Mouse (Mus musculus) hindbrain, embryonic 11.5 days (tissue): ENCODE data around the gene Higd1a. TPM values are rescaled to one million over a fixed set of nuclear protein-coding genes. Genes with fewer than 3 reads are reported as not detected.
A peak's percentile ranks its signal among the peaks of the same experiment; 100 is the strongest.

ENCODE experiments used
- ATAC-seq: fragments of 200-750 bp; cut with Nextera tagmentation; 2 replicates; pipeline ENCODE4 v1.8.0; 2017; ENCODE audit warnings: mild to moderate bottlenecking, moderate TSS enrichment, moderate library complexity; ENCODE audit not compliant: low FRiP score
- DNase-seq: peaks from one replicate; pipeline ENCODE4 v3.0.0-alpha.2; 2015; ENCODE audit warnings: low spot score
- H3K27ac ChIP-seq: fragments of 300-500 bp; sonication (generic); 2 replicates; pipeline ENCODE4 v1.5.1; 2014; ENCODE audit warnings: mild to moderate bottlenecking, low read depth, low read length
- H3K27me3 ChIP-seq: fragments of 300-500 bp; sonication (generic); 2 replicates; pipeline ENCODE4 v1.6.1; 2014; ENCODE audit warnings: mild to moderate bottlenecking, low read length, moderate library complexity, mixed read lengths; ENCODE audit not compliant: control insufficient read depth, insufficient read depth
- H3K36me3 ChIP-seq: fragments of 300-500 bp; sonication (generic); 2 replicates; pipeline ENCODE4 v1.6.1; 2014; ENCODE audit warnings: mild to moderate bottlenecking, low read length, moderate library complexity, mixed read lengths; ENCODE audit not compliant: control insufficient read depth, insufficient read depth
- H3K4me1 ChIP-seq: fragments of 300-500 bp; sonication (generic); replicated peaks from 2 replicates; pipeline ENCODE4 v1.6.1; 2014; ENCODE audit warnings: low read length, mixed read lengths; ENCODE audit not compliant: control insufficient read depth, insufficient read depth
- H3K4me2 ChIP-seq: fragments of 300-500 bp; sonication (generic); replicated peaks from 2 replicates; pipeline ENCODE4 v1.6.1; 2014; ENCODE audit warnings: mild to moderate bottlenecking, low read depth, low read length
- H3K4me3 ChIP-seq: fragments of 300-500 bp; sonication (generic); 2 replicates; pipeline ENCODE4 v1.5.1; 2014; ENCODE audit warnings: low read depth, low read length
- H3K9ac ChIP-seq: fragments of 300-500 bp; sonication (generic); 2 replicates; pipeline ENCODE4 v1.6.1; 2014; ENCODE audit warnings: low read depth, low read length
- H3K9me3 ChIP-seq: fragments of 300-500 bp; sonication (generic); 2 replicates; pipeline ENCODE4 v1.6.1; 2016; ENCODE audit warnings: low read length; ENCODE audit not compliant: control insufficient read depth
- WGBS: fragments of 180-500 bp; shearing (Covaris S2); extraction: QIAGEN DNeasy Blood & Tissue Kit; methylation state at CpG from one replicate; pipeline ENCODE4 v1.1.7; 2014; 5-methylcytosine and 5-hydroxymethylcytosine counted together
- polyA plus RNA-seq: library from polyadenylated mRNA; unstranded; fragments of >200 nt; fragmentation: Nextera tagmentation; extraction: Ambion mirVana; gene quantifications from 2 replicates; pipeline ENCODE4 v1.2.1, GENCODE M21; 2014

The Higd1a gene
- 149 and 158 TPM in 2 replicates for polyA plus RNA-seq

- ATAC-seq: 0 out of 2 replicates have a peak, but pooled peaks have one; percentile 0
- Histone ChIP-seq H3K9ac (peak within 1 kb of the TSS; percentile 84), H3K9me3 (no peaks in the 10 kb centered on the region), H3K27me3 (no peaks in the 10 kb centered on the region), H3K4me1 (0 out of 2 replicates have a peak, but pooled peaks cover 2% of the 10 kb centered on the region), H3K27ac (peak within 1 kb of the TSS; percentile 92), H3K36me3 (no peaks in the 10 kb centered on the region), H3K4me2 (peak within 1 kb of the TSS; percentile 61), H3K4me3 (peak within 1 kb of the TSS; percentile 82)
- no peak for DNase-seq
- 18% methylated on average over 6 of the region's 6 CpGs for WGBS
Observed at GRCm38 (mm10) chr9:121858153-121858488, at the start of gene Higd1a. Gene Higd1a (minus strand): TSS chr9:121858362.

- ATAC-seq (no peak), DNase-seq (no peak)
- H3K27ac ChIP-seq: no peak overlapping the region
- no peak overlapping the region for H3K4me2 ChIP-seq
- no peaks in the 10 kb centered on the region for H3K27me3 ChIP-seq
- no peak overlapping the region for H3K9ac ChIP-seq
- no peaks in the 10 kb centered on the region for H3K4me1 ChIP-seq
- H3K36me3 ChIP-seq: no peaks in the 10 kb centered on the region
- WGBS: 72% methylated on average over 10 of the region's 10 CpGs
- H3K4me3 ChIP-seq: no peak overlapping the region
- H3K9me3 ChIP-seq: no peaks in the 10 kb centered on the region
Observed at GRCm38 (mm10) chr9:121907356-121908070, 49.4 kb upstream of the Higd1a start.

GRCm38 (mm10) chr9:121906456-121906855 lies 48.3 kb upstream of the Higd1a start:
- 93% methylated on average over 5 of the region's 5 CpGs for WGBS
- no peaks in the 10 kb centered on the region for H3K36me3 ChIP-seq
- ATAC-seq: no peak

GRCm38 (mm10) chr9:121905556-121906185 lies 47.5 kb upstream of the Higd1a start:
- no peak overlapping the region for H3K4me2 ChIP-seq
- 87% methylated on average over 4 of the region's 4 CpGs for WGBS
- no peaks in the 10 kb centered on the region for H3K36me3 ChIP-seq
- H3K4me1 ChIP-seq: no peaks in the 10 kb centered on the region
- H3K27ac ChIP-seq: no peak overlapping the region
- H3K27me3 ChIP-seq: no peaks in the 10 kb centered on the region
- no peak overlapping the region for H3K4me3 ChIP-seq
- DNase-seq (no peak), ATAC-seq (no peak)
- no peaks in the 10 kb centered on the region for H3K9me3 ChIP-seq
- no peak overlapping the region for H3K9ac ChIP-seq

More at GRCm38 (mm10) chr9:121906456-121906855, 48.3 kb upstream of the Higd1a start:
- Histone ChIP-seq H3K4me3 (no peak overlapping the region), H3K27ac (no peak overlapping the region), H3K27me3 (no peaks in the 10 kb centered on the region), H3K9me3 (no peaks in the 10 kb centered on the region), H3K4me2 (no peak overlapping the region), H3K4me1 (no peaks in the 10 kb centered on the region), H3K9ac (no peak overlapping the region)
- DNase-seq: no peak

GRCm38 (mm10) chr9:121904946-121905345 lies 46.8 kb upstream of the Higd1a start:
- 92% methylated on average over 7 of the region's 7 CpGs for WGBS
- DNase-seq (no peak), ATAC-seq (no peak)

GRCm38 (mm10) chr9:121904319-121904718 lies 46.2 kb upstream of the Higd1a start:
- ATAC-seq: no peak
- no peaks in the 10 kb centered on the region for H3K4me1 ChIP-seq
- 91% methylated on average over 4 of the region's 4 CpGs for WGBS
- H3K36me3 ChIP-seq: no peaks in the 10 kb centered on the region
- no peak overlapping the region for H3K4me3 ChIP-seq
- no peaks in the 10 kb centered on the region for H3K9me3 ChIP-seq
- no peaks in the 10 kb centered on the region for H3K27me3 ChIP-seq
- no peak overlapping the region for H3K4me2 ChIP-seq
- DNase-seq: no peak
- no peak overlapping the region for H3K9ac ChIP-seq
- no peak overlapping the region for H3K27ac ChIP-seq

More at GRCm38 (mm10) chr9:121904946-121905345, 46.8 kb upstream of the Higd1a start:
- no peak overlapping the region for H3K27ac ChIP-seq
- H3K9ac ChIP-seq: no peak overlapping the region
- no peaks in the 10 kb centered on the region for H3K4me1 ChIP-seq
- H3K4me3 ChIP-seq: no peak overlapping the region
- no peaks in the 10 kb centered on the region for H3K36me3 ChIP-seq
- no peaks in the 10 kb centered on the region for H3K9me3 ChIP-seq
- H3K4me2 ChIP-seq: no peak overlapping the region
- H3K27me3 ChIP-seq: no peaks in the 10 kb centered on the region

- H3K9me3 ChIP-seq: no peaks in the 10 kb centered on the region
- WGBS: 76% methylated on average over 8 of the region's 8 CpGs
- H3K27me3 ChIP-seq: no peaks in the 10 kb centered on the region
- no peak overlapping the region for H3K27ac ChIP-seq
- no peak overlapping the region for H3K4me2 ChIP-seq
- H3K9ac ChIP-seq: no peak overlapping the region
- H3K4me3 ChIP-seq: no peak overlapping the region
- ATAC-seq (no peak), DNase-seq (no peak)
- no peaks in the 10 kb centered on the region for H3K4me1 ChIP-seq
- H3K36me3 ChIP-seq: no peaks in the 10 kb centered on the region
Observed at GRCm38 (mm10) chr9:121903476-121904305, 45.5 kb upstream of the Higd1a start.

- H3K27ac ChIP-seq: no peak overlapping the region
- no peak for DNase-seq
- H3K4me3 ChIP-seq: no peak overlapping the region
- no peaks in the 10 kb centered on the region for H3K4me1 ChIP-seq
- H3K4me2 ChIP-seq: no peak overlapping the region
- no peak overlapping the region for H3K9ac ChIP-seq
- no peak for ATAC-seq
- H3K27me3 ChIP-seq: no peaks in the 10 kb centered on the region
- H3K9me3 ChIP-seq: no peaks in the 10 kb centered on the region
- 75% methylated on average over 5 of the region's 5 CpGs for WGBS
- H3K36me3 ChIP-seq: no peaks in the 10 kb centered on the region
Observed at GRCm38 (mm10) chr9:121901710-121902700, 43.8 kb upstream of the Higd1a start.
